Mouse (Mus musculus) spleen, adult 2 months (tissue): Measurements from ENCODE around the gene Erbb4. TPM values are rescaled to one million over a fixed set of nuclear protein-coding genes. Genes with fewer than 3 reads are reported as not detected.

Experiments
- DNase-seq, 2 experiments: peaks; one replicate each; pipeline versions ENCODE4 v3.0.0 to v3.0.0-alpha.2; 2012 to 2021; ENCODE audit warnings: low spot score in 2 of 2, low read depth in 1 of 2
- H3K27ac ChIP-seq: fragments of 200-500 bp; 2 replicates; pipeline ENCODE4 v1.5.1; 2012; ENCODE audit warnings: low read length, inconsistent platforms; ENCODE audit not compliant: insufficient read depth
- H3K27me3 ChIP-seq: fragments of 200-500 bp; 2 replicates; pipeline ENCODE4 v1.6.1; 2012; ENCODE audit warnings: mild to moderate bottlenecking, moderate library complexity, low read length, inconsistent platforms; ENCODE audit not compliant: control insufficient read depth, insufficient read depth
- H3K36me3 ChIP-seq: fragments of 200-500 bp; 2 replicates; pipeline ENCODE4 v1.6.1; 2012; ENCODE audit warnings: mild to moderate bottlenecking, low read length, inconsistent platforms; ENCODE audit not compliant: control insufficient read depth, insufficient read depth
- H3K4me1 ChIP-seq: fragments of 200-500 bp; 2 replicates; pipeline ENCODE4 v1.6.1; 2011; ENCODE audit warnings: inconsistent platforms; ENCODE audit not compliant: control insufficient read depth, insufficient read depth, insufficient read length
- H3K4me3 ChIP-seq: fragments of 200-500 bp; 2 replicates; pipeline ENCODE4 v1.5.1; 2011; ENCODE audit warnings: mild to moderate bottlenecking, inconsistent platforms; ENCODE audit not compliant: insufficient read depth, insufficient read length; ENCODE audit errors: extremely low read depth
- CTCF ChIP-seq: fragments of 200-500 bp; IDR thresholded peaks from 2 replicates; pipeline ENCODE4 v1.5.1; 2011; ENCODE audit warnings: mild to moderate bottlenecking, inconsistent platforms; ENCODE audit not compliant: insufficient read depth, insufficient read length, insufficient replicate concordance; ENCODE audit errors: extremely low read depth
- POLR2A ChIP-seq: fragments of 200-500 bp; IDR thresholded peaks from 2 replicates; pipeline ENCODE4 v1.6.1; 2011; ENCODE audit warnings: low read depth, low read length, inconsistent platforms
- WGBS: fragments of 180-500 bp; shearing (Covaris S2); methylation state at CpG from one replicate; pipeline ENCODE4 v1.1.7; 2018; 5-methylcytosine and 5-hydroxymethylcytosine counted together
- polyA plus RNA-seq: library from polyadenylated mRNA; depleted of rRNA; stranded (reverse); fragments of >200 nt; gene quantifications from 2 replicates; pipeline ENCODE4 v1.2.3, GENCODE M21; 2012

Gene Erbb4
- polyA plus RNA-seq, 1 experiment: not detected

- Histone ChIP-seq H3K36me3 (no peaks in the 10 kb centered on the region), H3K27me3 (no peaks in the 10 kb centered on the region), H3K4me1 (no peaks in the 10 kb centered on the region), H3K4me3 (no peak overlapping the region), H3K27ac (no peak overlapping the region)
- no peak for DNase-seq
- 86% methylated on average over 5 of the region's 5 CpGs for WGBS
- TF ChIP-seq POLR2A (no peak), CTCF (no peak)
These were observed 80.0 kb downstream of the Erbb4 start for GRCm38 (mm10) chr1:69027816-69028215.

- Histone ChIP-seq H3K36me3 (no peaks in the 10 kb centered on the region), H3K27ac (no peak overlapping the region), H3K4me1 (no peaks in the 10 kb centered on the region), H3K4me3 (no peak overlapping the region), H3K27me3 (no peaks in the 10 kb centered on the region)
- WGBS: 56% methylated on average over 3 of the region's 3 CpGs
- DNase-seq: no peak
- TF ChIP-seq CTCF: no peak
- TF ChIP-seq POLR2A: no peak
These were observed 83.0 kb downstream of the Erbb4 start for GRCm38 (mm10) chr1:69024858-69025257.

- H3K4me1 ChIP-seq: no peaks in the 10 kb centered on the region
- no peak for TF ChIP-seq CTCF
- no peak for TF ChIP-seq POLR2A
- no peak overlapping the region for H3K4me3 ChIP-seq
- H3K27me3 ChIP-seq: no peaks in the 10 kb centered on the region
- no peak overlapping the region for H3K27ac ChIP-seq
- no peaks in the 10 kb centered on the region for H3K36me3 ChIP-seq
- WGBS: 84% methylated on average over 4 of the region's 4 CpGs
- DNase-seq: no peak
These were observed 84.5 kb downstream of the Erbb4 start for GRCm38 (mm10) chr1:69023157-69023925.

- no peak for DNase-seq
- TF ChIP-seq CTCF: no peak
- no peak for TF ChIP-seq POLR2A
- Histone ChIP-seq H3K27me3 (no peaks in the 10 kb centered on the region), H3K36me3 (no peaks in the 10 kb centered on the region), H3K4me1 (no peaks in the 10 kb centered on the region), H3K4me3 (no peak overlapping the region), H3K27ac (no peak overlapping the region)
- 83% methylated on average over 5 of the region's 5 CpGs for WGBS
These were observed 97.9 kb downstream of the Erbb4 start for GRCm38 (mm10) chr1:69009800-69010505.

GRCm38 (mm10) chr1:69001371-69001770 lies 106.5 kb downstream of the Erbb4 start:
- Histone ChIP-seq H3K4me3 (no peak overlapping the region), H3K36me3 (no peaks in the 10 kb centered on the region), H3K27ac (no peak overlapping the region), H3K4me1 (no peaks in the 10 kb centered on the region), H3K27me3 (no peaks in the 10 kb centered on the region)
- no peak for TF ChIP-seq POLR2A
- TF ChIP-seq CTCF: no peak
- no peak for DNase-seq
- 71% methylated on average over 3 of the region's 3 CpGs for WGBS

- Histone ChIP-seq H3K36me3 (no peaks in the 10 kb centered on the region), H3K27me3 (no peaks in the 10 kb centered on the region), H3K4me1 (no peaks in the 10 kb centered on the region), H3K4me3 (no peak overlapping the region), H3K27ac (no peak overlapping the region)
- TF ChIP-seq CTCF: no peak
- no peak for DNase-seq
- 81% methylated on average over 2 of the region's 2 CpGs for WGBS
These were observed 128.6 kb downstream of the Erbb4 start for GRCm38 (mm10) chr1:68979251-68979650.

GRCm38 (mm10) chr1:68978571-68978970 lies 129.3 kb downstream of the Erbb4 start:
- TF ChIP-seq POLR2A (no peak), CTCF (no peak)
- Histone ChIP-seq H3K4me3 (no peak overlapping the region), H3K36me3 (no peaks in the 10 kb centered on the region), H3K27ac (no peak overlapping the region), H3K27me3 (no peaks in the 10 kb centered on the region), H3K4me1 (no peaks in the 10 kb centered on the region)
- DNase-seq: no peak
- WGBS: 80% methylated on average over 3 of the region's 3 CpGs
